Mouse (Mus musculus): ENCODE measurements around the gene Ddah1.

The Ddah1 gene

DNA sequence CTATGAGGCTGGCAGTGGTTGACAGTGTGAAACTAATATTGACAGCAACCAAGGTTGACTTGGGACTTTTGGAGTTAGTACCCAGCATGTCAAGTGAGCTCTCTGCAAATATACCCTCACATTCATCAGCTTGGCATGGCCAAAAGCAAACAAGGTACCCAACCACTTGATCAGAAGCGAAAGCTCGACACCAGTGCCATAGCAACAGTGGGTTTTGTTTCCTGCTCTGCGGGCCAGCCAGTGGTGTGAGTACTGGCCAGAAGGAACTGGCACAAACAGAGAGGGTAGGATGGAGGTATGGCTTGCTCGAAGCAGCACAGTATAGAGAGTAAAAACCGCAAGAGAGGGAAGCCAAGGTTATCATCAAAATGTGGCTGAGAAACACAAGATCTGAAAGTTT is 157.9 kb downstream of the Ddah1 start:
- DNase-seq, result no peak

- DNase-seq, result no peak
Measured at GRCm38 (mm10) chr3:145916826-145917225, 158.4 kb downstream of the Ddah1 start.

DNA sequence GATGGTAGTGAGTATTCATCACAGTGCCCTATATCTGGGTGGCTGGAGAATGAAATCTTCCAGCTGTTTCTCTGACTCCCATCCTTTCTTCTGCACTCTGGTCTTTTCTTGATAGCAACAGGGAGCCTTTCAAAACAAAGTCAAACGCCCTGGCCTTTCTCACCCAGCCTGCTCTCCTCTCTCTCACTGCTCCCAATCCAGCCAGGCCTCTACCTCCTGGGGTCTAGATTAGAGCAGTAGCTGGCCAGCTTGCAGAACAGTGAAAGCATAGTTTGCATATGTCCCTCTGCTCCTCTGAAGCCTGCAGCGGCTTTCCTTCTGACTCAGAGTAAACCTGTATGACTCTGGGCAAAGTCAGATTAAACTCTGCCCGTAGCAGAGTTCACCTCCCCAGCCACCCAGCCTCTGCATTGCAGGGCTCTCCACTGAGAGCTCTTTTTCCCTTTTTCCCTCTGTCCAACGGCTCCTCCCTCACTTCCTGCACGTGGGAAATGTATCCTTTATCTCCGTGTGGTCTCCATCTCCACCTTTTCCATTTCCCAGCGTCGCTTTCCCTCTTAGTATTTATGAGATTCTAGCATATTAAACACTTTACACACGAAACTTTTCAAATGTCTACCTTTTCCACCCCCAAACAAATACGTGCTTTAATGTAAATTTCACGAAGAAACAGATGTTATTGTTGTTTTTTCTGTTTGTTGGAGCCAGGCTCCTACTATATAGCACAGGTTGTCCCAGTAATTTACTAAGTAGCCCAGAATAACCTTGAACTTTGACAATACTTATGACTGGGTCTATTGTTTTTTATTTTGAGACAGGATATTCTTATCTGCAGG is 163.8 kb downstream of the Ddah1 start, which contains the start of gene Bcl10:
Bcl10 (plus strand) TSS at position 786 of the 836 bp plus-strand sequence.
- peak in 1 of 2 experiments; percentile 32 for DNase-seq

GRCm38 (mm10) chr3:145922971-145923370 is 164.5 kb downstream of the Ddah1 start:
- DNase-seq, result no peak

- peak; percentile 100 for DNase-seq
Measured at GRCm38 (mm10) chr3:145923874-145924577, 165.6 kb downstream of the Ddah1 start.

DNA sequence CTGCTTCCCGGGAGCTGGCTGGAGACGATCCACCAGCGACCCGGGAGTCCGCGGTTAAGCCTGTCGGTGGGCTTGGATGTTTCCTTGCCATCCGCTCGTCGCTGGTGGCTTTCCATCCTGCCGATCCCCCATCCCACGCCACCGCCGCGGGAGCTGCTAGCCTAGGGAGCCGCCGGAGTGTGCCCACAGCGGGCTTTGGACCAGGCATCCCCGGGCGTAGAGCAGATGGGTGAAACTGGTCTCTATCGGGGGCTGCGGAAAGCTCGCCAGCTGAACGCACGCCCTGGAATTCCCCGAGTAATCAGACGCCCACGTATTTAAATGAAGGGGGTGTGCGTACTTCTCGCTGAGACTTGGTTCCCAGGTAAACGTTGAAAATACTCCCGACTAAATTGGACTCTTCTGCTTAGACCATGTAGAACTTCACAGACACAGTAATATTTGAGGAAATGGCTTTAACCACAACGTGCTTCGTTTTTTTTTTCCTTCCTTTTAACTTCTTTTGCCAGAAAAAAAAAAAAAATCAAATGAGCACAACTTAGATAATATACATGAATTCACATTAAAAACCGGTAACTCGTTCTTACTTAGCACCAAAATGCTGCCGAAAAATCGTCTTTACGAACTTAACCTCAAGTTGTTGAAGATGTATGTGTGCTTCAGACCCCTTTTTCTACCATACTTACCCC is 166.3 kb downstream of the Ddah1 start:
- DNase-seq, result peak; percentile 35 to 65

DNA sequence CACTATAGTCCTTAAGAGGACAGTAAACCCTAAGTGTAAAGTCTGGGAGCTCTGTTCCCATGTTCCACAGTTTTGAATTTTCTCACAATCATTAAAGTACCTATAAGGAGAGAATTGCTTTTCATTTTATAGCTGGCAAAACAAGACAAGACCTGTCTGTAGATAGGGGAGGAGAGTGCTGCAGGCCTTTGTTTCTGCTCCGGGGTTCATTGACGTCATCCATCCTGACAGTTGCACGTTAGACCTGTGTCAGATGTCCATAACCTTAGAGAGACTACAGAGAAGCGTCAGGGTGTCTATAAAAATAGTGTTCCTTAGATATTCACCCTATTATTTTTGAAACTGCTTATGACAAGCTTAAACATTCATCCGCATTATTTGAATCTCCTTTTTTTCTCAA is 167.0 kb downstream of the Ddah1 start:
- DNase-seq, result no peak

- DNase-seq, result no peak
Measured at GRCm38 (mm10) chr3:145929525-145930400, 171.3 kb downstream of the Ddah1 start.

DNA sequence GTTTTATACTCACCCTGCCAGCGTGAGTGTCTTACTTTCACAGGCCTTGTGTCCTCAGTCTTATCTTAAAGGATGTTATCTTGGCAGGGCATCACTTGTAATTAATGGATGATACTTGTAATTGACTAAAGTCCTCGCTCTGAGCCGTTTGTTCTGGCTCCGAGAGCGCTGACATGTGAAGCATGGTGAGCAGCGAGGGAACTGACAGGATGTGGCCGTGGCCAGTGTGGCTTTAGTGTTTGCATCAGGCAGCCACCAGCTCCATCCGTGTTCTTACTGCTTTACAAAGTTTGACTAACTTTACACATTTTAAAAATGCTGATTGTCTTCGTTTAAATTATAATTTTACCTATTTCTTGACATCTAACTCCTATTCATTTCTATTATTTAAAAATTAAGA is 175.4 kb downstream of the Ddah1 start:
- no peak for DNase-seq

GRCm38 (mm10) chr3:145937505-145938404 is 179.3 kb downstream of the Ddah1 start, which contains the start of gene 2410004B18Rik:
Gene 2410004B18Rik (plus strand): TSS chr3:145938014.
- peak; percentile 91 to 96 for DNase-seq

GRCm38 (mm10) chr3:145938405-145939349 is 180.2 kb downstream of the Ddah1 start:
- DNase-seq, result peak in 1 of 2 experiments; percentile 29

- no peak for DNase-seq
Measured at GRCm38 (mm10) chr3:145939402-145939801, 180.9 kb downstream of the Ddah1 start.

DNA sequence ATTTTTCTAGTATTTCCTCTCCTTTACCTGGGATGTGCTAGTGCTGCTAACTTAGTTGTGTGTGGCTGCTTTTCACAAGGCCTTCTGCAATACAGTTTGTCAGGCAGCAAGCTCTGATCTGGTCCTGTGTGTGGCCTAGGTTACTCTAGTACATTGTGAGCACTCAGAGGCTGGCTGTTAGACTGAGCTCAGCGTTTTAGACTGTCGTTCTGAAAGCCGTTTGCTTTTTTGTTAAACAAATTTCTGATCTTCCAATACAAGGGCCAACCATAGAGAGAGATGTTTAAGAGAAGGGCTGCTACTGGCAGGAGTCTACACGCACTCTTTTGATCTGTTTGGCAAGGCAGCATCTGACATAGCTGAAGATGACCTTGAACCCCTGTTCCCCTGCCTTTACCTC is 181.5 kb downstream of the Ddah1 start:
- DNase-seq, result no peak

DNA sequence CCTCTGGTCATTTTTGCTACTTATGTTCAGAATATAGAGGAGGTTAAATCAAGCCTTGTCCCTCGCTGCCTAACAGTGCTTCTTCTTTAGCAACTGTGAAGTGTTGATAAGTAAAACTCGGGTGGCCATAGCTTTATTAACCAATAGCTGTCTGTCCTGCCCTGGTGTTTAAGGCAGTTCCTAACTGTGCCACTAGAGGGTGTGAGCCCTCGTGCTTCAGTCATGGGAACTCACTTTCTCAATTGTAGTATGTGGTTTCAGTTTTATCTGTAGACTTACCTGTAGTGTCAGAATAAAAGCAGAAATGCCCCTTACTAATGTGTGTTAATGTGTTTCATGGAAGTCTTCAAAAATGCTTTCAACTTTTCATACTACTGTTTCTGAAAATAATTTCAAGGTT is 183.5 kb downstream of the Ddah1 start:
- DNase-seq, result peak; percentile 78 to 85
